Mouse (Mus musculus): ENCODE data around the gene Aif1. TPM values are rescaled to one million over a fixed set of nuclear protein-coding genes. Genes with fewer than 3 reads are reported as not detected.

The Aif1 gene
- polyA plus RNA-seq, 1 experiment, result 2.6 TPM

- no peak for DNase-seq
- Histone ChIP-seq H3K4me1 (ENCODE audit: control insufficient read depth, insufficient read depth, low read length) (no peaks in the 10 kb centered on the region; the same call in 1 of the 2 replicates), H3K4me3 (ENCODE audit: insufficient read depth, low read depth, low read length) (no peak overlapping the region), H3K27ac (ENCODE audit: insufficient read depth, low read depth, low read length) (no peak overlapping the region), H3K27me3 (replicated peaks; ENCODE audit: control insufficient read depth, insufficient read depth, low read length) (no peaks in the 10 kb centered on the region), H3K36me3 (ENCODE audit: control insufficient read depth, insufficient read depth, low read length) (peaks cover 38% of the 10 kb centered on the region)
- WGBS, result 80% methylated on average over 12 of the region's 12 CpGs
- TF ChIP-seq POLR2A (IDR thresholded peaks at IDR 0.05; ENCODE audit: low read depth, low read length), result no peak
- no peak for TF ChIP-seq CTCF (conservative IDR thresholded peaks at IDR 0.05; ENCODE audit: insufficient read depth, insufficient read length, low read depth, low read length)
These were observed 20.4 kb downstream of the Aif1 start for GRCm38 (mm10) chr17:35155451-35155850.

GRCm38 (mm10) chr17:35154616-35155015, 21.3 kb downstream of the Aif1 start:
- Histone ChIP-seq H3K27me3 (replicated peaks; ENCODE audit: control insufficient read depth, insufficient read depth, low read length) (no peaks in the 10 kb centered on the region), H3K4me3 (ENCODE audit: insufficient read depth, low read depth, low read length) (no peak overlapping the region), H3K36me3 (ENCODE audit: control insufficient read depth, insufficient read depth, low read length) (peaks cover 39% of the 10 kb centered on the region), H3K4me1 (ENCODE audit: control insufficient read depth, insufficient read depth, low read length) (no peaks in the 10 kb centered on the region; the same call in 1 of the 2 replicates), H3K27ac (ENCODE audit: insufficient read depth, low read depth, low read length) (no peak overlapping the region)
- DNase-seq, result no peak
- TF ChIP-seq CTCF (conservative IDR thresholded peaks at IDR 0.05; ENCODE audit: insufficient read depth, insufficient read length, low read depth, low read length) (no peak), POLR2A (IDR thresholded peaks at IDR 0.05; ENCODE audit: low read depth, low read length) (no peak)
- 83% methylated on average over 7 of the region's 7 CpGs for WGBS

- no peak for TF ChIP-seq POLR2A (IDR thresholded peaks at IDR 0.05; ENCODE audit: low read depth, low read length)
- TF ChIP-seq CTCF (conservative IDR thresholded peaks at IDR 0.05; ENCODE audit: insufficient read depth, insufficient read length, low read depth, low read length), result no peak
- H3K27ac ChIP-seq (ENCODE audit: insufficient read depth, low read depth, low read length), result no peak overlapping the region
- H3K36me3 ChIP-seq (ENCODE audit: control insufficient read depth, insufficient read depth, low read length), result peaks cover 41% of the 10 kb centered on the region
- no peaks in the 10 kb centered on the region for H3K27me3 ChIP-seq (replicated peaks; ENCODE audit: control insufficient read depth, insufficient read depth, low read length)
- WGBS, result 82% methylated on average over 4 of the region's 4 CpGs
- no peak overlapping the region for H3K4me3 ChIP-seq (ENCODE audit: insufficient read depth, low read depth, low read length)
- no peak for DNase-seq
- no peaks in the 10 kb centered on the region; the same call in 1 of the 2 replicates for H3K4me1 ChIP-seq (ENCODE audit: control insufficient read depth, insufficient read depth, low read length)
These were observed 21.9 kb downstream of the Aif1 start for GRCm38 (mm10) chr17:35153931-35154330.

- WGBS, result 87% methylated on average over 9 of the region's 9 CpGs
- no peak for DNase-seq
- no peak for TF ChIP-seq CTCF (conservative IDR thresholded peaks at IDR 0.05; ENCODE audit: insufficient read depth, insufficient read length, low read depth, low read length)
- no peak for TF ChIP-seq POLR2A (IDR thresholded peaks at IDR 0.05; ENCODE audit: low read depth, low read length)
- no peak overlapping the region for H3K27ac ChIP-seq (ENCODE audit: insufficient read depth, low read depth, low read length)
- H3K4me3 ChIP-seq (ENCODE audit: insufficient read depth, low read depth, low read length), result no peak overlapping the region
- H3K4me1 ChIP-seq (ENCODE audit: control insufficient read depth, insufficient read depth, low read length), result no peaks in the 10 kb centered on the region; the same call in 1 of the 2 replicates
- peaks cover 40% of the 10 kb centered on the region for H3K36me3 ChIP-seq (ENCODE audit: control insufficient read depth, insufficient read depth, low read length)
- no peaks in the 10 kb centered on the region for H3K27me3 ChIP-seq (replicated peaks; ENCODE audit: control insufficient read depth, insufficient read depth, low read length)
These were observed 22.8 kb downstream of the Aif1 start for GRCm38 (mm10) chr17:35153077-35153476.

- Histone ChIP-seq H3K36me3 (ENCODE audit: control insufficient read depth, insufficient read depth, low read length) (peaks cover 40% of the 10 kb centered on the region), H3K27ac (ENCODE audit: insufficient read depth, low read depth, low read length) (peak overlapping the region; percentile 66; the same call in 1 of the 2 replicates), H3K27me3 (replicated peaks; ENCODE audit: control insufficient read depth, insufficient read depth, low read length) (no peaks in the 10 kb centered on the region), H3K4me1 (ENCODE audit: control insufficient read depth, insufficient read depth, low read length) (no peaks in the 10 kb centered on the region; the same call in 1 of the 2 replicates), H3K4me3 (ENCODE audit: insufficient read depth, low read depth, low read length) (no peak overlapping the region)
- 55% methylated on average over 4 of the region's 4 CpGs for WGBS
- DNase-seq, result peak; percentile 70
- TF ChIP-seq POLR2A (IDR thresholded peaks at IDR 0.05; ENCODE audit: low read depth, low read length) (no peak), CTCF (conservative IDR thresholded peaks at IDR 0.05; ENCODE audit: insufficient read depth, insufficient read length, low read depth, low read length) (no peak)
These were observed 23.7 kb downstream of the Aif1 start for GRCm38 (mm10) chr17:35152121-35152520.

- no peaks in the 10 kb centered on the region; the same call in 1 of the 2 replicates for H3K4me1 ChIP-seq (ENCODE audit: control insufficient read depth, insufficient read depth, low read length)
- H3K36me3 ChIP-seq (ENCODE audit: control insufficient read depth, insufficient read depth, low read length), result peaks cover 24% of the 10 kb centered on the region
- no peak for TF ChIP-seq CTCF (conservative IDR thresholded peaks at IDR 0.05; ENCODE audit: insufficient read depth, insufficient read length, low read depth, low read length)
- no peak for DNase-seq
- no peaks in the 10 kb centered on the region for H3K27me3 ChIP-seq (replicated peaks; ENCODE audit: control insufficient read depth, insufficient read depth, low read length)
- H3K4me3 ChIP-seq (ENCODE audit: insufficient read depth, low read depth, low read length), result no peak overlapping the region
- WGBS, result 59% methylated on average over 5 of the region's 5 CpGs
- no peak overlapping the region; the same call in 1 of the 2 replicates for H3K27ac ChIP-seq (ENCODE audit: insufficient read depth, low read depth, low read length)
These were observed 27.8 kb downstream of the Aif1 start for GRCm38 (mm10) chr17:35147922-35148639.

GRCm38 (mm10) chr17:35147348-35147747, 28.5 kb downstream of the Aif1 start:
- WGBS, result 62% methylated on average over 3 of the region's 3 CpGs
- TF ChIP-seq POLR2A (IDR thresholded peaks at IDR 0.05; ENCODE audit: low read depth, low read length) (no peak), CTCF (conservative IDR thresholded peaks at IDR 0.05; ENCODE audit: insufficient read depth, insufficient read length, low read depth, low read length) (no peak)
- H3K4me3 ChIP-seq (ENCODE audit: insufficient read depth, low read depth, low read length), result no peak overlapping the region

More at GRCm38 (mm10) chr17:35147348-35147747, 28.5 kb downstream of the Aif1 start:
- DNase-seq, result no peak
- Histone ChIP-seq H3K27ac (ENCODE audit: insufficient read depth, low read depth, low read length) (no peak overlapping the region), H3K27me3 (replicated peaks; ENCODE audit: control insufficient read depth, insufficient read depth, low read length) (no peaks in the 10 kb centered on the region), H3K4me1 (ENCODE audit: control insufficient read depth, insufficient read depth, low read length) (no peaks in the 10 kb centered on the region; the same call in 1 of the 2 replicates), H3K36me3 (ENCODE audit: control insufficient read depth, insufficient read depth, low read length) (peaks cover 23% of the 10 kb centered on the region)
